In genomic region chr8:70632346-70632892, GRCm38 (mm10) we compare ENCODE assay signal across 9 mouse cellular contexts. TPM values are rescaled to one million over a fixed set of nuclear protein-coding genes. Genes with fewer than 3 reads are reported as not detected.
DNase-seq lines count a peak whose midpoint lies in the region; ATAC-seq and TF ChIP-seq lines count a peak whose summit lies in the region.
"Had no signal": no experiment of that assay in that cellular context is flagged by ENCODE, and none has a peak within 500 bp of the region (broad histone marks: within the 10 kb centered on the region; RNA-seq: fewer than 3 reads in every experiment).

Gene Gdf15, minus strand, starts transcription at chr8:70632456.

- 0 out of 2 replicates have a peak within 1 kb of the TSS, but pooled peaks have one; percentile 9 for H3K4me2 ChIP-seq in hindbrain, embryonic 15.5 days
- no peak within 1 kb of the TSS for H3K4me2 ChIP-seq in hindbrain, embryonic 11.5 days (replicated peaks; ENCODE audit: low read depth, low read length)
- H3K4me2 ChIP-seq in liver, embryonic 11.5 days: peak within 1 kb of the TSS; percentile 90

- peaks cover 26% of the 10 kb centered on the region for H3K4me1 ChIP-seq in hindbrain, embryonic 15.5 days (replicated peaks)
- H3K4me1 ChIP-seq in hindbrain, embryonic 11.5 days (replicated peaks; ENCODE audit: control insufficient read depth, insufficient read depth, low read length): no peaks in the 10 kb centered on the region; the same call in 1 of the 2 replicates
- peaks cover 4% of the 10 kb centered on the region for H3K4me1 ChIP-seq in ES-Bruce4 (ENCODE audit: control insufficient read depth, insufficient read depth, low read length)
- peaks cover 6 to 21% of the 10 kb centered on the region in 2 experiments for H3K4me1 ChIP-seq in MEL (ENCODE audit: control insufficient read depth in 1 of 2, insufficient read depth in 2 of 2, low read length in 2 of 2)
- H3K4me1 ChIP-seq in liver, embryonic 11.5 days (replicated peaks; ENCODE audit: control insufficient read depth, insufficient read depth, low read length): peaks cover 43% of the 10 kb centered on the region

- no peak within 1 kb of the TSS for H3K9ac ChIP-seq in hindbrain, embryonic 15.5 days
- no peak within 1 kb of the TSS for H3K9ac ChIP-seq in hindbrain, embryonic 11.5 days (ENCODE audit: low read depth, low read length)
- H3K9ac ChIP-seq in ES-Bruce4 (ENCODE audit: low read depth, poor library complexity, severe bottlenecking) (peak within 1 kb of the TSS; percentile 69), MEL (ENCODE audit: control insufficient read depth, low read depth, low read length, poor library complexity, severe bottlenecking) (peak within 1 kb of the TSS; percentile 80)
- peak within 1 kb of the TSS; percentile 61 for H3K9ac ChIP-seq in liver, embryonic 11.5 days (ENCODE audit: low read depth, low read length)

- TF ChIP-seq POLR2A in ES-Bruce4 (IDR thresholded peaks at IDR 0.05; ENCODE audit: insufficient read depth, low read length): no peak
- TF ChIP-seq POLR2A in MEL (IDR thresholded peaks at IDR 0.05; ENCODE audit: control insufficient read depth in 1 of 2, insufficient read depth in 1 of 2, low read depth in 1 of 2, low read length in 2 of 2, poor library complexity in 1 of 2): no peak

- no peaks in the 10 kb centered on the region; the same call in 1 of the 2 replicates for H3K79me2 ChIP-seq in MEL (ENCODE audit: control insufficient read depth, insufficient read depth, low read length, poor library complexity)

- no peak for TF ChIP-seq EP300 in ES-Bruce4 (IDR thresholded peaks at IDR 0.05; ENCODE audit: insufficient read depth, low read depth, low read length)
- TF ChIP-seq EP300 in MEL (IDR thresholded peaks at IDR 0.05; ENCODE audit: low read depth in 1 of 2, low read length in 2 of 2): no peak

- no peaks in the 10 kb centered on the region for H3K9me3 ChIP-seq in hindbrain, embryonic 15.5 days
- no peaks in the 10 kb centered on the region for H3K9me3 ChIP-seq in hindbrain, embryonic 11.5 days (ENCODE audit: control insufficient read depth, low read length)
- H3K9me3 ChIP-seq in ES-Bruce4 (replicated peaks; ENCODE audit: control insufficient read depth, insufficient read depth, low read length, poor library complexity, severe bottlenecking): no peaks in the 10 kb centered on the region
- H3K9me3 ChIP-seq in MEL (replicated peaks; ENCODE audit: insufficient read depth, low read length): no peaks in the 10 kb centered on the region
- no peaks in the 10 kb centered on the region for H3K9me3 ChIP-seq in liver, embryonic 11.5 days (ENCODE audit: control insufficient read depth, low read length)

- DNase-seq in hindbrain, embryonic 11.5 days (ENCODE audit: low spot score): no peak
- no peak for DNase-seq in MEL (ENCODE audit: low read depth, low spot score)
- no peak for DNase-seq in liver, embryonic 11.5 days (ENCODE audit: low spot score)
- no peak for DNase-seq in cerebellum, adult 18-20 months
- DNase-seq in embryo, embryonic 11 days: no peak
- DNase-seq: cerebellum, adult 9-10 months; right cerebral cortex, adult 18-20 months had no signal

- ATAC-seq in hindbrain, embryonic 15.5 days (ENCODE audit: low FRiP score, low read depth): no peak
- ATAC-seq in hindbrain, embryonic 11.5 days (ENCODE audit: low FRiP score): no peak
- 0 out of 2 replicates have a peak, but pooled peaks have one; percentile 4 for ATAC-seq in liver, embryonic 11.5 days (replicated peaks; ENCODE audit: low FRiP score)

- 75% methylated on average over 6 of the region's 6 CpGs for WGBS in hindbrain, embryonic 15.5 days
- WGBS in hindbrain, embryonic 11.5 days: 75% methylated on average over 6 of the region's 6 CpGs
- WGBS in liver, embryonic 11.5 days: 69% methylated on average over 6 of the region's 6 CpGs

- no peak for TF ChIP-seq CTCF in ES-Bruce4 (IDR thresholded peaks at IDR 0.05; ENCODE audit: low read depth, low read length)
- no peak for TF ChIP-seq CTCF in MEL (IDR thresholded peaks at IDR 0.05 in 2 of 3, conservative IDR thresholded peaks at IDR 0.05 in 1 of 3; ENCODE audit: control insufficient read depth in 1 of 3, insufficient read depth in 1 of 3, low read depth in 2 of 3, low read length in 3 of 3, poor library complexity in 1 of 3, severe bottlenecking in 1 of 3)

- H3K27ac ChIP-seq in hindbrain, embryonic 15.5 days (replicated peaks): no peak within 1 kb of the TSS
- H3K27ac ChIP-seq in hindbrain, embryonic 11.5 days (ENCODE audit: low read depth, low read length): no peak within 1 kb of the TSS
- H3K27ac ChIP-seq in ES-Bruce4 (ENCODE audit: insufficient read depth, low read length): peak within 1 kb of the TSS; percentile 82
- peak within 1 kb of the TSS; percentile 83; the same call in 1 of the 2 replicates for H3K27ac ChIP-seq in MEL (ENCODE audit: control insufficient read depth, low read depth, low read length)
- peak within 1 kb of the TSS; percentile 89 for H3K27ac ChIP-seq in liver, embryonic 11.5 days (ENCODE audit: low read depth, low read length)

- H3K27me3 ChIP-seq in hindbrain, embryonic 15.5 days: peaks cover 5% of the 10 kb centered on the region; the same call in 1 of the 2 replicates
- H3K27me3 ChIP-seq in hindbrain, embryonic 11.5 days (ENCODE audit: control insufficient read depth, insufficient read depth, low read length): peaks cover 5% of the 10 kb centered on the region
- H3K27me3 ChIP-seq in ES-Bruce4 (ENCODE audit: control insufficient read depth, insufficient read depth, low read length, poor library complexity, severe bottlenecking) (no peaks in the 10 kb centered on the region), MEL (ENCODE audit: control insufficient read depth in 1 of 2, insufficient read depth in 2 of 2, low read length in 2 of 2) (no peaks in the 10 kb centered on the region)
- peaks cover 9% of the 10 kb centered on the region; the same call in 1 of the 2 replicates for H3K27me3 ChIP-seq in liver, embryonic 11.5 days (replicated peaks; ENCODE audit: control insufficient read depth, insufficient read depth, low read length)

- no peaks in the 10 kb centered on the region for H3K36me3 ChIP-seq in hindbrain, embryonic 15.5 days
- H3K36me3 ChIP-seq in hindbrain, embryonic 11.5 days (ENCODE audit: control insufficient read depth, insufficient read depth, low read length): no peaks in the 10 kb centered on the region
- H3K36me3 ChIP-seq in ES-Bruce4 (ENCODE audit: control insufficient read depth, insufficient read depth, low read length, poor library complexity, severe bottlenecking) (no peaks in the 10 kb centered on the region), MEL (ENCODE audit: control insufficient read depth in 1 of 2, insufficient read depth in 2 of 2, low read length in 2 of 2) (0 out of 4 replicates have a peak, but pooled peaks cover 0 to 6% of the 10 kb centered on the region in 2 experiments)
- no peaks in the 10 kb centered on the region for H3K36me3 ChIP-seq in liver, embryonic 11.5 days (ENCODE audit: control insufficient read depth, insufficient read depth, low read length)

- no peak for TF ChIP-seq RAD21 in MEL (IDR thresholded peaks at IDR 0.05; ENCODE audit: low read depth, low read length)

- H3K4me3 ChIP-seq in hindbrain, embryonic 15.5 days: no peak within 1 kb of the TSS
- no peak within 1 kb of the TSS for H3K4me3 ChIP-seq in hindbrain, embryonic 11.5 days (ENCODE audit: low read depth, low read length)
- H3K4me3 ChIP-seq in ES-Bruce4 (ENCODE audit: low read depth, low read length) (peak within 1 kb of the TSS; percentile 50), MEL (ENCODE audit: control insufficient read depth in 1 of 2, insufficient read depth in 1 of 2, low read depth in 2 of 2, low read length in 2 of 2) (peak within 1 kb of the TSS; percentile 53 to 63)
- peak within 1 kb of the TSS; percentile 59 for H3K4me3 ChIP-seq in liver, embryonic 11.5 days (ENCODE audit: low read depth, low read length)

TF ChIP-seq in MEL, 35 proteins besides CTCF, POLR2A, EP300 and RAD21:
- TF ChIP-seq USF2 (IDR thresholded peaks at IDR 0.05; ENCODE audit: borderline replicate concordance in 1 of 2, insufficient read depth in 1 of 2, low read depth in 1 of 2, low read length in 2 of 2): no peak
- TF ChIP-seq HCFC1 (IDR thresholded peaks at IDR 0.05; ENCODE audit: low read depth, low read length): no peak
- TF ChIP-seq ZKSCAN1 (IDR thresholded peaks at IDR 0.05; ENCODE audit: low read depth, low read length): no peak
- no peak for TF ChIP-seq MAFK (IDR thresholded peaks at IDR 0.05; ENCODE audit: borderline replicate concordance, low read depth, low read length)
- no peak for TF ChIP-seq TBP (IDR thresholded peaks at IDR 0.05; ENCODE audit: low read depth, low read length)
- TF ChIP-seq TCF12 (IDR thresholded peaks at IDR 0.05; ENCODE audit: low read depth, low read length): no peak
- TF ChIP-seq USF1 (IDR thresholded peaks at IDR 0.05; ENCODE audit: low read depth, low read length): no peak
- TF ChIP-seq MEF2A (IDR thresholded peaks at IDR 0.05; ENCODE audit: extremely low read depth, insufficient replicate concordance, low read depth, low read length, poor library complexity, severe bottlenecking): no peak
- TF ChIP-seq ZMIZ1 (IDR thresholded peaks at IDR 0.05; ENCODE audit: low read depth, low read length): no peak
- TF ChIP-seq KAT2A (conservative IDR thresholded peaks at IDR 0.05; ENCODE audit: low read depth, low read length): no peak
- no peak for TF ChIP-seq NELFE (IDR thresholded peaks at IDR 0.05; ENCODE audit: low read depth, low read length)
- TF ChIP-seq ELF1 (IDR thresholded peaks at IDR 0.05; ENCODE audit: low read depth, low read length): no peak

RNA-seq across cellular contexts. Expression of gene Gdf15, which starts in this region (rescaled TPM):
- polyA plus RNA-seq in hindbrain, embryonic 15.5 days (2015; fragmentation: Nextera tagmentation; extraction: Ambion mirVana): 0.25 and 0.30 TPM in 2 replicates
- not detected in 2 replicates for polyA plus RNA-seq in hindbrain, embryonic 11.5 days (2014; fragmentation: Nextera tagmentation; extraction: Ambion mirVana)
- polyA plus RNA-seq in ES-Bruce4 (2011; ENCODE audit: insufficient read depth, insufficient read length, low read depth, missing spikeins) (1.9 and 2.1 TPM in 2 replicates), MEL (2012; ENCODE audit: insufficient read depth in 1 of 2, insufficient read length in 2 of 2, low read depth in 1 of 2, low replicate concordance in 2 of 2, missing spikeins in 1 of 2) (under 1 TPM in 1 of 2 experiments, not detected in 1; 0.63 TPM)
- 0.15 and 1.8 TPM in 2 replicates for total RNA-seq in MEL (2012; rRNA removed)
- polyA plus RNA-seq in liver, embryonic 11.5 days (2014; fragmentation: Nextera tagmentation; extraction: Ambion mirVana): 4.2 and 4.9 TPM in 2 replicates

Comparison
In these comparisons a context has a peak if more than half of its experiments do, and no peak if none do; other contexts are left out.
1. H3K27ac ChIP-seq: peak in ES-Bruce4 (single experiment), MEL (single experiment) and liver, embryonic 11.5 days (single experiment); none in hindbrain, embryonic 15.5 days (single experiment) and hindbrain, embryonic 11.5 days (single experiment).
2. H3K4me3 ChIP-seq: peak in ES-Bruce4 (single experiment), MEL (2 of 2) and liver, embryonic 11.5 days (single experiment); none in hindbrain, embryonic 15.5 days (single experiment) and hindbrain, embryonic 11.5 days (single experiment).
3. H3K9ac ChIP-seq: peak in ES-Bruce4 (single experiment), MEL (single experiment) and liver, embryonic 11.5 days (single experiment); none in hindbrain, embryonic 15.5 days (single experiment) and hindbrain, embryonic 11.5 days (single experiment).